Mouse (Mus musculus): ENCODE data around the gene Rec114. TPM values are rescaled to one million over a fixed set of nuclear protein-coding genes. Genes with fewer than 3 reads are reported as not detected.

Rec114 gene
- total RNA-seq, 4 experiments from 2014 or later, result not detected

DNA sequence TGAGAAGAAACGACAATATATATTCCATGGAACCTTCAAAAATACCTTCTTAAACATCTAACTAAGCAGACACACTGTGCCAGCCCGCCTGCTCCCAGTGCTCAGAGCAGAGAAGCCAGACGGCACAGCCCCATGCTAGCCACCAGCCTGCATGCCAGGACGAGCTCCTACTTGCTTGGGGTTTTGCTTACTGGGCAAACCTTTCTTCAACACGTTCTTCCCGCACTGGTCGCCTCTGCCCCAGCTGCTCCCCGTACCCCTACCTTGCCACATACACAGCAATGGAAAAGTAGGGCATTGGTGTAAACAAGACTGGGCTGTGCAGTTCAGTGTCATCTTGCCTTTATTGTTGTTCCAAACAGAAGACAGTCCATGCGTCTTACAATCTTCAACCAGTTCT is 78.3 kb downstream of the Rec114 start:
- no peak for DNase-seq (ENCODE audit: low spot score in 2 of 2)

DNA sequence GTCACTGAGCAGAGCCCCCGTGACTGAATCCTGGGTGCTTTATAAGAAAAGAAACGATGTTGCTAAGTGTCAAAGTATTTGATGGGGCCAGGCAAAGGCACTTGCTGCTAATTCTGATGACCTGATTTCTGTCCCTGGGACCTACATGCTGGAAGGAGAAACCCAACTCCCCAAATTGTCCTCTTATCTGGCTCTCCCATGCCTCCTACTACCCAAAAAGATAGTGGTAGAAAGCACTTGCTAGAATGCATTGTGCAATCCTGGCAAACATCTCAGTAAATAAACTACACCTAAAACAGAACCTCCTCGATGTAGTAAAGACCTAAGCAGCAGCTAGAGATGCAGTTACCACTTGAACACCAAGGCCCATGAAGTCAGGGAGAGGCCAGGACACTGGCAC is 81.0 kb downstream of the Rec114 start:
- DNase-seq (ENCODE audit: low spot score in 2 of 2), result no peak

GRCm38 (mm10) chr9:58662007-58662406 is 81.8 kb downstream of the Rec114 start:
- no peak for DNase-seq (ENCODE audit: low spot score in 2 of 2)

DNA sequence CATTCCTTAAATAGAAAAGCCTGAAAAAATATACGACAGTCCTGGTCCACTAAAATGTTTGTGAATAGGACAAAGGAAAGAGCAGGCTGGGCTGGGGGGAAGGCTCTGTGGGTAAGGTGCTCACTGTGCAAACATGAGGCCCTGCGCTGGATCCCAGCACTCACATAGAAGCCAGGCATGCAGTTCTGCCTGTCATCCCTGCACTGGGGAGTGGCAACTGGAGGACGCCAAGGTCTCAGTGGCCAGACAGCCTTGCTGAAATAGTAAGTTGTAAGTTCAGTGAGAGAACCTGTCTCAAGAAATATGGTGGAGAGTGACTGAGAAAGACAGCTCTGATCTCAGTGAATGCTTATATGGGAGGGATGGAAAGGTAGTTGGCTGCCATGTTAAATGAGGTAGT is 83.1 kb downstream of the Rec114 start:
- no peak for DNase-seq (ENCODE audit: low spot score in 2 of 2)

- no peak for DNase-seq (ENCODE audit: low spot score in 2 of 2)
Observed at GRCm38 (mm10) chr9:58659989-58660388, 83.8 kb downstream of the Rec114 start.

DNA sequence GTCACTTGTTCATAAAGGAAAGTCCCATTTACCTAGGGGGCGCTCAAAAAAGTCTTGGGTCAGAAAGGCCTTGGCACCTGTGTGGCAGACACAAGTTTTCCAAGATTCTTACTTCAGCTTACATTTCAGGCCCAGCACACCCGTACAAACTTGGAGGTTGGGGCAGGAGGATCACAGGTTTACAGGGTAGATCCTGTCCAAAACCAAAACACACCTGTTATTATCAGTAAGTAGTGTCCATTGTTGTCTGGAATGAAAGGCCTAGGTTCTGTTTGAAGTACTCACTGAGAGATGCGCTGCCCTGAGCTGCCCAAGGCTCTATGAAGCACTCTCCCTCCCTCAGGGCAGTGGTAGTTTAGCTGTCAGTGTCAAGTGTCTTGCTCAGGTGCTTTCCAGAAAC is 84.4 kb downstream of the Rec114 start:
- no peak for DNase-seq (ENCODE audit: low spot score in 2 of 2)

DNA sequence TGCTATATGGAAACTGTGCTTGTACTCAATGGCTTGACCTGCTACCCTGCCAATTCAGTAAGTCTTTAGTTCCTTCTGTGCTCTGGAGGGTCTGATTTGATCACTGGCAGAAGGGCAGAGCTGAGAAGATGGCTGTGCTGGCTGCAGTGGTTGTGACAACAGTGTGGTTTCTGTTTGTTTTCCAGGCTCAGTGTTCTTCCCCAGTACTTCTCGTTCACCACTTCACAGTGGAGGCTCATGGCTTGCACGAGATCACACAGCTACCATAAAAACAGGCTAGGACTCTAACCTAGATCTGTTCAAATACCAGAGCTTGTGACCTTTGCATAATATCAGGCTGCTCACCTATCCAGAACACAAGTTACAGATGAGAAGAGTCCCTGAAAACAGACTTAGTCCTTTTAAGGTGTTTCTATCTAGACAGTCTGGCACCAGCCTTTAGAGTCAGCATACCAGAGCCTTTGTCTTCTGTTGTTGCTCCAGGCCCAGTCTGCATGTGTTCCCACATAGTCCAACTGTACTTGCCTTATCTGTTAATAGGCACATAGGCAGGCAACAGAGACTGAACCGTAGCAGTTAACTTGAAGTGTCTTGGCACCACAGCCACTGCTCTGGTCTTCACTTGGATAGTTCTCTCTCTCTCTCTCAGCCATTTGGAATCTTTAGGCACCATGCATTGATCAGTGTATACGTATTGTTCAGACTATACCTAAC is 85.0 kb downstream of the Rec114 start:
- DNase-seq (ENCODE audit: low spot score in 2 of 2), result no peak

DNA sequence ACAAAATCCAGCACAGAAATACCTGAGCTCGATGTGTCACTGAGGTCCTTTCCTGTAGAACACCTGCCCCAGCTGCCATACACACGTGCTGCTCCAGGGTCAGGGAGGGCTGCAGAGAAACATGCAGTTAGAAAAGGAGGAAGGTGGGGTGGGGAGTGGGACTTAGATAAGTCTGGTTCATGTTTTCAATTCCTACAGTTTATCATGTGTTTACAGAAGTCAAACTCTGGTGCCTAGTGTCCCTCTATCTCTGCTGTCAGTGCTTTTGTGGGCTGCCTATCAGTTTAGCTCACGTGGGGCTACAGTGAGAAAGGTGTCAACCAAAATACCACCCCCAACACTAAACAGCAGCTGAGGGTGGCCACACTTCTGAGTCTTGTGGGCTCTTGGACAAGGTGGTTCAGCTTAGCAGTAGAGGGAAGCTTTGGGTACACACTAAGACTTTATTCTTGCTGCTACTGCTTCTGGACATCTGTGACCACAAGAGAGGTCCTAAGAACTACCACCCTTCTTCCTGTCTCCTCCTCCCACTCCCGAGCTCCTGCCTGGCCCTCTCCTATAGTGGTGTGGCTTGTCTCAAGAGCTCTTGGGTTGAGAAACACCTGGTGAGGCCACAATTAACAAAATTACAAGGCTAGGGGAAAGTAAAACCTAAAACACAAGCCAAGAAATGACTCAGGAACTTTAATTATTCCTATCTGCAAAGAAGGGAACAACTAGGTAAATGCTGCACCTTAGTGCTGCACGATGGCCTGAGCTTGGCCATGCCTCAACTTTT is 85.8 kb downstream of the Rec114 start:
- DNase-seq (ENCODE audit: low spot score in 2 of 2), result no peak

DNA sequence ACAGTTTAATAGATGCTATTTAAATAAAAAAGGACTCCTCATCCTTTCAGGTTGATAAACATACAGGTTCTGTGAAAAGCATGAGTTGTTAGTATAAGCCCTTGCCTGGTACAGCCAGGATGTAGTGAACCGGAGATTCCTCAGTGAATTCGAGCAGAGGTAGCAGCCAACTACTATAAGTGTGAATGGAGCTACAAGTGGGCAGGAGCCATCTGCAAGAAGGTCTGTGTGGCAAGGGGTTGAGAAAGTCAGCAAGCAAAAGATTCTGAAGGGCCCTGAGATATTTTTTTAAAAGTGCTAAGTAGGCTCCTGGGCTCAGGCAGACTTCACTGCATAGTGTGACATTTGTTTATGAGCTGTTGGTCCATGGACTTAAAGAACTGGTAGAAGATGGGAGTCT is 86.9 kb downstream of the Rec114 start:
- no peak for DNase-seq (ENCODE audit: low spot score in 2 of 2)

DNA sequence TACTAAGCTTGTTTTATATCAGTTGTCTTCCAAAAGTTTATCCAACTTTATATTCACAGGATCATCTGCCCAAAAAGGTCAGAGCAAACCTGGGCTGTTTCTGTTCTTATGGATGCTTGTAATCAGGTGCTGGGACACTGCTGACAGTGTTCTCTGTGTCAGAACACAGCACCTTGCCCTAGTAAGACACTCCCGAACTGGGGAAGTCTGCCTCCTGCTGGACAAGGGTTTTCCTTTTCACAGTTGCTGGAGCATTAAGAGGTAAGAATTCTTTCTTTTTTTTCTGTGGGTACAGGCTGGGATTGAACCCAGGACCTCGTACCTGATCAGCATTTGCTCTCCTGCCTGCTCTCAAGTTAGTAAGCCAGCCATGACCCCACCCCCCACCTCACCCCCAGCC is 87.4 kb downstream of the Rec114 start:
- DNase-seq (ENCODE audit: low spot score in 2 of 2), result no peak

- DNase-seq (ENCODE audit: low spot score in 2 of 2), result no peak
Observed at GRCm38 (mm10) chr9:58654494-58654893, 89.3 kb downstream of the Rec114 start.

GRCm38 (mm10) chr9:58651993-58652392 is 91.8 kb downstream of the Rec114 start:
- DNase-seq (ENCODE audit: low spot score in 2 of 2), result no peak

DNA sequence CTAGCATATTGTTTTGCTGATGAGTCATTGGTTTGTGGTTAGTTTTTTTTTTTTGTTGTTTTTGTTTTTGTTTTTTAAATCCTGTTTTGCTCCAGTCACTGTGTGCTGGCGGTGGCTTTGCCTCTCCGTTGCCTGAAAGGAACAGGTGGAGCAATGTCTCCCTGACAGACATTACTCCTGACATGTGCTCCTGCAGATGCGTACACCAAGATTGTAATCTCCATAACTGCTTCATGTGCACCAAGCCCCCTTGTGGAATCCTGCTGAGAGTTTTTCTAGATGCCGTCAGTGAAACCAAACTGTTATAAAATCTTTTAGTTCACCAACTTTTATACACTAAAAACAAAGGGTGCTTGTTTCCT is 94.5 kb downstream of the Rec114 start:
- DNase-seq (ENCODE audit: low spot score in 2 of 2), result no peak

GRCm38 (mm10) chr9:58648406-58649264 is 95.1 kb downstream of the Rec114 start:
- no peak for DNase-seq (ENCODE audit: low spot score in 2 of 2)

GRCm38 (mm10) chr9:58630441-58630840 is 113.3 kb downstream of the Rec114 start:
- DNase-seq (ENCODE audit: low spot score in 2 of 2), result no peak

GRCm38 (mm10) chr9:58627197-58627596 is 116.6 kb downstream of the Rec114 start:
- DNase-seq (ENCODE audit: low spot score in 2 of 2), result no peak

DNA sequence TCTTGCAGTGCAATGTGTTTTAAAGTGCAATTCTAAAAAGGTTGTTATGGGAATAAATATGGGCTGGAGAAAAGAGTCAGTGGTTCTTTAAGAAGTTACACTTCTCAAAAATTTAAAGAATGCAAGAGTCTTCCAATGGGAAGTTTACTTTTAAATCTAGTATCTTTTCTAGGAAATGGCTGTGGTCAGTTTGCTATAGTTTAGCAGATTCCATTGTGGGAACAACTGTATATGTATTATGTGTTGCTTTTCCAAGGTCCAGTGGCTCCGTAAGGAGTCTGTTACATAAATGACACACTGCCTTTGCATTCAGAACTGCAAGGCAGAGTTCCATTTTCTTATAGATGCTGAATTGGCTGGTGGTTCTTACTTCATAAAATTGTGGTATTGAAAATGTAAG is 120.8 kb downstream of the Rec114 start:
- no peak for DNase-seq (ENCODE audit: low spot score in 2 of 2)

DNA sequence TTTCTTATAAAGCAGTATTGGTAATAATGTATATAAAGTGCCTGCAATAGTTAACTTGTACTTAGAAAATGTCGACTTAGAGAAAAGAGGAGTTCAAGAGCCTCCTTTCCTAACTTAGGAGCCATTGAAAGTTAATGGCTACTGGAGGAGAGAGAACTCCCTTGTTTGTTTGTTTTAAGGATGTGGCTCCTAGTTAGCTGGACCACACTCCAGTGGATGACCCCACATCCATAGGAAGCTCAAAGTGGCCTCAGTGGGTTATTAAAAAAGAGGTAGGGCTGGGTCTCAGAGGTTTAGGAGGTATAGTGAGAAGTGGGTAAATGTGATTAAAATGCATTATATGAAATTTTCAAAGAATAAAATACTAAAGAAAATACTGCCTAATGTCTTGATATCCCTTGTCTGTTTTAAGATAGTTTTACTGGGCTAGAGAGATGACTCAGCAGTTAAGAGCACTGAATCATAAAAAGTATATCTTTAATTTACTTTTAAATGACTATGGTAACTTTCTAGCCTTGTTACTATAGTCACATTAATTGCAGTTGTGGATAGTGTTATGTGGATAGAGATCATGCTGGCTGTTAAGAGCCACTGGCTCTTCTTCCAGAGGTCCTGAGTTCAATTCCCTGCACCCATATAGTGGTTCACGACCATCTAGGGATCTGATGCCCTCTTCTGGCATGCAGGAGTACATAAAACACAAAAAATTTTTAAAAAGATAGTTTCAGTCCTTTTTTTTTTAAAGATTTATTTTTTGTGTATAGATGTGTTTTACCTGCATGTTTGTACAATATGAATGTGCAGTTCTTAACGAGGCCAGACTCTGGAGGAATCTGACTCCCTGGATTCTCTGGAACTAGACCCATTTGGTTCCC is 128.5 kb downstream of the Rec114 start:
- no peak for DNase-seq (ENCODE audit: low spot score in 2 of 2)

GRCm38 (mm10) chr9:58613790-58614189 is 130.0 kb downstream of the Rec114 start:
- DNase-seq (ENCODE audit: low spot score in 2 of 2), result no peak

All from left cerebral cortex, adult 8-10 months (tissue).